Mouse (Mus musculus): ENCODE results near the gene Slc25a21. TPM values are rescaled to one million over a fixed set of nuclear protein-coding genes. Genes with fewer than 3 reads are reported as not detected.

The Slc25a21 gene
- polyA plus RNA-seq, 1 experiment from 2014 or later: 0.59 TPM

DNA sequence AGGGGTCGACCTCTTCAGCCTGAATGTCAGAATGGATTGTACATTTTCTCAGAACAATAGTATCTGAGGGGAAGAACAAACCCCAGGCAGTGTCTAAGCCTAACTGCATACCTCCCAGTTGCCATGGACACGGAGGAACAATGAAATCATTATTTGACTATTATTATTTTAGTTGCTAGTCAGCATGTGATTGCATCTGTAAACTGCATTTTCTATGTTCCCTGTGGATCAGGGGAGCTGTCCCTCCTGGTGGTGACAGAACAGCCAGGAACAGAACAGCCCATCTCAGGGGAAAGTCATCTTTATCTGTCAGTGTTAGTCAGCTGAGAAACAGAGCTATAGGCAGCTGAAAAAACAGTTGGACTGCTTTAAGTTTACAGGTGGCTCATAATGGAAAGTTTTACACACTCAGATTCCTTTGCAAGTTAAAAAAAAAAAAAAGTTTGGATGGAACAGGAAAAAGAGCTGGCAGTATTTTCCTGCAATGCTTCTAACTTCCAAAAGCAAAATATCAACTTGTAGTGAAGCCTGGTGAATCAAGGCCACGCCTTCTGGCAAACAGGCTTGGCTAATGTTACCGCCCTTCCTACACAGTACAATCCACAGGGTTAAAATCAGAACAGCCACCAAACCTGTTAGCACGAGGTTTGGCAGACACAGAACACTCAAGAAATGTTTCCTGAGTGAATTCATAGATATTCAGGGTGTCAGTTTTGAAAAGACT, 17.6 kb downstream of the Slc25a21 start:
- no peaks in the 10 kb centered on the region for H3K9me3 ChIP-seq
- no peak overlapping the region for H3K27ac ChIP-seq (replicated peaks)
- peak; percentile 38 for ATAC-seq (ENCODE audit: low FRiP score, low read depth)
- WGBS: 31% methylated on average over 5 of the region's 5 CpGs
- no peak overlapping the region for H3K4me2 ChIP-seq (replicated peaks)
- H3K4me1 ChIP-seq: peaks cover 10% of the 10 kb centered on the region
- H3K27me3 ChIP-seq: no peaks in the 10 kb centered on the region
- no peak overlapping the region for H3K4me3 ChIP-seq
- no peak overlapping the region for H3K9ac ChIP-seq (replicated peaks)
- H3K36me3 ChIP-seq: no peaks in the 10 kb centered on the region

DNA sequence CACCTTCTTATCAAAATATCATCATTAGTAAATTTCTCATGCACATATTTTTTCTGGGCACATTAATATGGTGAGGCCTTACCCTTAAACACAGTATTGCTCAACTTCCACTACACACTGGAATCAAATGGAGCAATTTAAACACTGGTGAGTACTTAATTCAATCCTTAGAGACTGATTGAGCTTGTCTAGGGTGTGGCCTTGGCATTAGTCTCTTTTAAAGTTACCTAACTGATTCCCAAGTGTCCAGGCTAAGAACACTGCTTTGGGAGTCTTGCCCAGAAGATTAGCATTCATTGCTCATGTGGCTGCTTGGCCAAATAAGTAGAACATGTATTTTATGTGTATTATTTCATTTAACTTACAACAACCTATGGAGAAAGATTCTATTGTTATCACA, 18.5 kb downstream of the Slc25a21 start:
- no peak for ATAC-seq (ENCODE audit: low FRiP score, low read depth)
- Histone ChIP-seq H3K9ac (replicated peaks) (no peak overlapping the region), H3K27me3 (no peaks in the 10 kb centered on the region), H3K36me3 (no peaks in the 10 kb centered on the region), H3K4me1 (peaks cover 10% of the 10 kb centered on the region), H3K4me3 (no peak overlapping the region), H3K4me2 (replicated peaks) (no peak overlapping the region), H3K27ac (replicated peaks) (no peak overlapping the region), H3K9me3 (no peaks in the 10 kb centered on the region)

DNA sequence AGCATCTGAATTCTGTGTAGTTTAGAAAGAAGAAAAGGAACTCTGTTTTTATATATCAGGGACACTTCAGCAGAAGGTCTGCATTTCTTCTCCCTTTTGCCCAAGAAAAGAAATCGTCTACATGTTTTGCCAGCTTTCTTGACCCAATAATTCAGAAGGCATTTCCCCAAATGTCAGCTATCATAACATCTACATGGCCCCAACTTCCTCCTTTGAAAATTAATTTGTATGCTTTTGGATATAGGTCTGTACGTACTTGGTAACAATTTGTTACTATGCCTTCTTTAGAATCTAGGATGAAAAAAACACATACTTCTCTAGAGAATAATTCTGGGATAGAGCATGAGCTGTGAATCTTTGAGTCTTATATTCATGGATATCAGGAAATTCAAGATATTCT, 34.0 kb downstream of the Slc25a21 start:
- H3K27ac ChIP-seq (replicated peaks): no peak overlapping the region
- no peaks in the 10 kb centered on the region for H3K4me1 ChIP-seq
- WGBS: 80% methylated on average over 2 of the region's 2 CpGs
- H3K9ac ChIP-seq (replicated peaks): no peak overlapping the region
- H3K9me3 ChIP-seq: no peaks in the 10 kb centered on the region
- no peaks in the 10 kb centered on the region for H3K27me3 ChIP-seq
- no peak for ATAC-seq (ENCODE audit: low FRiP score, low read depth)
- no peaks in the 10 kb centered on the region for H3K36me3 ChIP-seq
- no peak overlapping the region for H3K4me3 ChIP-seq
- H3K4me2 ChIP-seq (replicated peaks): no peak overlapping the region

DNA sequence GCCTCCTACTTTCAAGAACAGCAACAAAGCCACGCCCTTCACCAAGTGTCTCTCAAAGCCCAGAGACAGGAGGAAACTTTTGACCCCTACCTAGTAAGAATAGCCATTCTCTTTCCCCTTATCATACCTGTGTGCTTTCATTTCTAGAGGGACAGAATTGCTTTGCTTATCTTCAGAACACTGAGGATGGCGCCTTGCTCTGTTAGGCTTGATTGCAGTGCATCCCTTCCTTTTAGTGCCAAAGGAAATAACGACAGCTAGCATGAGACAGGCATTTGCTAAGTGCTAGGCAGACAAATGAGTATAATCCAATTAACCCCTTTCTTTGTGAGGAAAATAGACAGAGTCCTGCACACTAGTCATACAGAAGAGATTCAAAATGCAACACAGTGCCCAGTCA, 34.4 kb downstream of the Slc25a21 start:
- Histone ChIP-seq H3K4me2 (replicated peaks) (no peak overlapping the region), H3K27me3 (no peaks in the 10 kb centered on the region), H3K4me3 (no peak overlapping the region), H3K9me3 (no peaks in the 10 kb centered on the region), H3K9ac (replicated peaks) (no peak overlapping the region), H3K27ac (replicated peaks) (no peak overlapping the region), H3K36me3 (no peaks in the 10 kb centered on the region), H3K4me1 (no peaks in the 10 kb centered on the region)
- WGBS: 60% methylated on average over 3 of the region's 3 CpGs
- no peak for ATAC-seq (ENCODE audit: low FRiP score, low read depth)

DNA sequence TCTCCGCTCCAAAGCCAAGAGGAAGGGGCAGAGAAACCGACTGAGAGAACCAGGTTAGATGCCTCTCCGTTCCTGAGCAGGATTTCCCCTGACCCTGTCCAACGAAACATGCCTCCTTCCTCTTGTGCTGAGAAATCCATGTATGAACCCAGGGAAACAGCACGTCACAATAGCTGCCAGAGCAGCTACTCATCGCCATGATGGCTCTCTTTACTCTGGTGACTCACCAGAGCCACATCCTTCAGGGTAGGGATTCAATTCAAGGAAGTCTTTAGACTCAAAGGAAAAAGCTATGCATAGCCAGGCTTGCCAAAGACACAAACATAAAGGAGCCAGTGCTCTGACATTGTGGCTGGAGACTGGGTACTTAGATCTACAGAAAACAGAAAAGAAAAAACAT, 37.4 kb downstream of the Slc25a21 start:
- no peaks in the 10 kb centered on the region for H3K36me3 ChIP-seq
- no peaks in the 10 kb centered on the region for H3K4me1 ChIP-seq
- no peak overlapping the region for H3K27ac ChIP-seq (replicated peaks)
- ATAC-seq (ENCODE audit: low FRiP score, low read depth): no peak
- no peak overlapping the region for H3K9ac ChIP-seq (replicated peaks)
- no peaks in the 10 kb centered on the region for H3K27me3 ChIP-seq
- H3K4me2 ChIP-seq (replicated peaks): no peak overlapping the region
- WGBS: 89% methylated on average over 6 of the region's 6 CpGs
- H3K9me3 ChIP-seq: no peaks in the 10 kb centered on the region
- H3K4me3 ChIP-seq: no peak overlapping the region

DNA sequence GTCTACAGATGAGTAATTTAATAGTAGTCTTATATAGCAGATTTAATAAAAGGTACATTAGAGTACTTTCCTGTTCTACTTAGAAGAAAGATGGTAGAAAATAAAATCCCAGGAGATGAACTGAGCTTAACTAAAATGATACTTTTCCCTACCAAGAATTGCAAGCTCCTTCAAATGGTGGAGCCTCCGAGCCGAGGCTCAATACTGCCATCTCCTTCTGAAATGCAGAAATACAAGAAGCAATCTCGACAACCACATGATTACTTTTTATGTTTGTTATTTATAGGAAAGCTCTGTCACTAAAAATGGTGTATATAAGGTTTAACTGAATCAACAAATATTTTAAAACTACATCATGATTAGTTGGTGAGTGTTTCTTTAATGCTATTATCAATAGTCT, 39.0 kb downstream of the Slc25a21 start:
- H3K4me1 ChIP-seq: no peaks in the 10 kb centered on the region
- H3K27me3 ChIP-seq: no peaks in the 10 kb centered on the region
- H3K9me3 ChIP-seq: 0 out of 2 replicates have a peak, but pooled peaks cover 4% of the 10 kb centered on the region
- 73% methylated on average over 3 of the region's 3 CpGs for WGBS
- no peak overlapping the region for H3K9ac ChIP-seq (replicated peaks)
- H3K27ac ChIP-seq (replicated peaks): no peak overlapping the region
- H3K36me3 ChIP-seq: no peaks in the 10 kb centered on the region
- H3K4me2 ChIP-seq (replicated peaks): no peak overlapping the region
- H3K4me3 ChIP-seq: no peak overlapping the region
- ATAC-seq (ENCODE audit: low FRiP score, low read depth): no peak

DNA sequence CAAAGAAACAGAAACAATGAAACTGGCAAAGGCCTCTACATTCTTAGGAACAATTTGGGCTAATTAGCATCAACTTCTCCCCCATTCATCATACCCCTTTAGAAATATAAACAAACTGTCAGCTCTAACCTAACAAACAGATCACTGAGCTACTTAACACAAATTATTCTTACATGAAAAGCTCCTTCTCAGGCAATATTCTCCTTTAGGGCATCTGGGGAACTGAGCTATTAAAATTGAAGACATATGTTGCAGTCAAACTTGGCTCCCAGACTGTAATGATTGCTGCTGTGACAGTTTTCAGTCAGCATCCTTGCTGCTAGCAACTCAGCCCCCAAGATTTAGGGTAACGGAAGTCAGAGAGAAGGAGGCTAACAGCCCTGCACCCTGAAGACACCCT, 58.3 kb downstream of the Slc25a21 start:
- Histone ChIP-seq H3K9me3 (no peaks in the 10 kb centered on the region), H3K4me2 (replicated peaks) (no peak overlapping the region), H3K4me1 (no peaks in the 10 kb centered on the region), H3K4me3 (no peak overlapping the region), H3K27ac (replicated peaks) (no peak overlapping the region), H3K27me3 (no peaks in the 10 kb centered on the region), H3K36me3 (no peaks in the 10 kb centered on the region), H3K9ac (replicated peaks) (no peak overlapping the region)
- WGBS: 70% methylated on average over 1 of the region's 1 CpGs
- no peak for ATAC-seq (ENCODE audit: low FRiP score, low read depth)

DNA sequence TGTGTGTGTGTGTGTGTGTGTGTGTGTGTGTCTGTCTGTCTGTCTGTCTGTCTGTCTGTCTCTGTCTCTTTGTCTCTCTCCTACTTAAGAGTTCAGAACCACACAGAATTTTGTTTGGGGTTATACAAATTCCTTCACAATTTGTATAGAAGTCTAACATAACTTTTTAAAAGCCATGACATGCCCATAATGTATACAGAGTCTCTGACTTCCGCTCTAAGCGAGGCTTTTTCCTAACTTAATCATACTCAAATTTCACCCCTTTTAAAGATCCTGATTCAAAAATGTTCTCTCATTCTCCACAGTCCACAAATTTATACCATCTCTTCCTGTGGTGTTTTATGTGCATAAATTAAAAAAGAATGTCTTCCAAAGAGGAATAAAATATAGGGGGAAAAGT, 59.5 kb downstream of the Slc25a21 start:
- no peak overlapping the region for H3K27ac ChIP-seq (replicated peaks)
- H3K9ac ChIP-seq (replicated peaks): no peak overlapping the region
- no peak overlapping the region for H3K4me2 ChIP-seq (replicated peaks)
- no peaks in the 10 kb centered on the region for H3K27me3 ChIP-seq
- no peak overlapping the region for H3K4me3 ChIP-seq
- no peaks in the 10 kb centered on the region for H3K4me1 ChIP-seq
- no peak for ATAC-seq (ENCODE audit: low FRiP score, low read depth)
- WGBS: 83% methylated on average over 2 of the region's 2 CpGs
- H3K36me3 ChIP-seq: no peaks in the 10 kb centered on the region
- no peaks in the 10 kb centered on the region for H3K9me3 ChIP-seq

DNA sequence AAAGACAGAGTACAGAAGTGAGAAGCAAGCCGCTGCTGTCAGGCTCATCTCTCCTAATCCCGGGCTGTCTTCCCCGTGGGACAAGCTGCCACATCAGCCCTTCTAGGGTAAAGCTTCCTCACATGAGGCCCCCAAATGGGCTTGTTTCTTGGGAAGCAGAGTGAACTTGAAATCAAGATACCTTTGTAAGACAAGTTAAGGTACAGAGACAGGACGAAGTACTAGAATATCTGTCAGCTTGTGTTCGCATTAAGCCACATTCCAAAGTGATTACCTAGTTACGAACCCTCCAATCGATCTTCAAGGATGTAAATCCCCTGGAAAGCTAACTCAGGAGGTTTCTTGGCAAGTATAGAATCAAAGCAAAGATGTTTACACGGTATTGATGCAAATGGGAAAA, 78.7 kb downstream of the Slc25a21 start:
- 14% methylated on average over 8 of the region's 8 CpGs for WGBS
- Histone ChIP-seq H3K27me3 (no peaks in the 10 kb centered on the region), H3K4me3 (no peak overlapping the region), H3K27ac (replicated peaks) (no peak overlapping the region), H3K9me3 (no peaks in the 10 kb centered on the region), H3K4me1 (peaks cover 4% of the 10 kb centered on the region; the same call in 1 of the 2 replicates), H3K36me3 (no peaks in the 10 kb centered on the region), H3K4me2 (replicated peaks) (peak overlapping the region; percentile 5; the same call in 1 of the 2 replicates), H3K9ac (replicated peaks) (no peak overlapping the region)
- ATAC-seq (ENCODE audit: low FRiP score, low read depth): no peak

DNA sequence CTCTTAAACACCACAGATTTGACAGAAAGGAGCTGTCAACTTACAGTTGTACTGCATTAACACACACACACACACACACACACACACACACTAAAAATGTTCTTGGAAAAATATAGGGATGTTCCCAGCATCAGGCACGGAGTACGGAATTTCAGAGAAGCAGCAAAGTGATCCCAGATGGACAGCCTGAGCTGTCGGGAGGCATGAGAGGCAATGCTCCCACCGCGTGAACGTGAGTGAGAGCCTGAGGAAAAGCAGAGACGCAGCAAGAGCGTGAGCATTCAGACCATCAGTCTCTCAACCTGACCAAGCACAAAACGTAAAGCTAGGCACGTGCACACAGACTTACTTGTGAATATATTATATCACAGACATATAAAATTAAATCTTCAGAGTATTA, 81.8 kb downstream of the Slc25a21 start:
- H3K4me2 ChIP-seq (replicated peaks): no peak overlapping the region
- 81% methylated on average over 10 of the region's 10 CpGs for WGBS
- H3K4me3 ChIP-seq: no peak overlapping the region
- H3K4me1 ChIP-seq: peaks cover 4% of the 10 kb centered on the region; the same call in 1 of the 2 replicates
- H3K9me3 ChIP-seq: no peaks in the 10 kb centered on the region
- no peak overlapping the region for H3K27ac ChIP-seq (replicated peaks)
- H3K9ac ChIP-seq (replicated peaks): no peak overlapping the region
- H3K27me3 ChIP-seq: no peaks in the 10 kb centered on the region
- no peak for ATAC-seq (ENCODE audit: low FRiP score, low read depth)
- no peaks in the 10 kb centered on the region for H3K36me3 ChIP-seq

DNA sequence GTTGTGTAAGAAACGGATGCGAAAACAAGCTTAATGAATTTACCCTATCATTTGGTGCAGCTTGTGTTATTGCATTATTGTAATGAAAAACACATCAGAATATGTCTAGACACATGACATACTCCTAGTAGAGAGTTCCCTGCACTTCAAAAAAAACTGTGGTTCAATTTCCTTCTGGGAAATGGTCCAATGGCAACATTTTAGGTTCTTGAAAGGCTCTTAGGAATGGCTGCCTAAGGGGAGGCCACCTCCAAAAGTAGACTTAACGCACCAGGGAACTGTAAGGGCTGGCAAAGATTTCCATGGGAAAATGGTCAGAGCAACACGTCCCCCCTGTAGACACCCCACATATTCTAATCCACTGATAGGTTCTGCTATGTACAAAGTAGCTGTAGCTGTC, 87.9 kb downstream of the Slc25a21 start:
- no peak overlapping the region for H3K4me2 ChIP-seq (replicated peaks)
- H3K4me1 ChIP-seq: no peaks in the 10 kb centered on the region
- no peaks in the 10 kb centered on the region for H3K36me3 ChIP-seq
- no peak overlapping the region for H3K27ac ChIP-seq (replicated peaks)
- 88% methylated on average over 4 of the region's 4 CpGs for WGBS
- no peak overlapping the region for H3K9ac ChIP-seq (replicated peaks)
- ATAC-seq (ENCODE audit: low FRiP score, low read depth): no peak
- H3K27me3 ChIP-seq: no peaks in the 10 kb centered on the region
- H3K4me3 ChIP-seq: no peak overlapping the region
- H3K9me3 ChIP-seq: no peaks in the 10 kb centered on the region

DNA sequence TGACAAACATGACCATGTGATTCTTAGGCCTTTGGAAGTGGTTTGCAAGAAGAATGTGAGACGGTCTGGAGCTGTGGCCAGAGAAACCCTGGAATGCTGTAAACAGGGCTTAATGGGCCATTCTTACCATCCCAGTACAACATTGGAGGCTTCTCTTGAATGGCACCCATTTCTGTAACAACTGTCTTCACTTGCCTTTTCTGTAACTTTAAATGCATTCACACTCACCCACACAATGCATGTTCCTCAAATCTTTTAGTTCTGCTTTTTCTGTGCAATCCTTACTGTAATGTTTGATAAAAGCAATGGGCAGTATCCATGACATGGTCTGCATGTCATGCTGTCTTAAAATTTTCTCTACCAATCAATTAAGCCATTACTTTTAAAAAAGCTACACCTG, 95.0 kb downstream of the Slc25a21 start:
- no peaks in the 10 kb centered on the region for H3K27me3 ChIP-seq
- H3K36me3 ChIP-seq: no peaks in the 10 kb centered on the region
- ATAC-seq (ENCODE audit: low FRiP score, low read depth): no peak
- no peak overlapping the region for H3K9ac ChIP-seq (replicated peaks)
- H3K4me1 ChIP-seq: no peaks in the 10 kb centered on the region
- no peak overlapping the region for H3K27ac ChIP-seq (replicated peaks)
- no peak overlapping the region for H3K4me3 ChIP-seq
- WGBS: 90% methylated on average over 1 of the region's 1 CpGs
- H3K4me2 ChIP-seq (replicated peaks): no peak overlapping the region
- H3K9me3 ChIP-seq: no peaks in the 10 kb centered on the region

DNA sequence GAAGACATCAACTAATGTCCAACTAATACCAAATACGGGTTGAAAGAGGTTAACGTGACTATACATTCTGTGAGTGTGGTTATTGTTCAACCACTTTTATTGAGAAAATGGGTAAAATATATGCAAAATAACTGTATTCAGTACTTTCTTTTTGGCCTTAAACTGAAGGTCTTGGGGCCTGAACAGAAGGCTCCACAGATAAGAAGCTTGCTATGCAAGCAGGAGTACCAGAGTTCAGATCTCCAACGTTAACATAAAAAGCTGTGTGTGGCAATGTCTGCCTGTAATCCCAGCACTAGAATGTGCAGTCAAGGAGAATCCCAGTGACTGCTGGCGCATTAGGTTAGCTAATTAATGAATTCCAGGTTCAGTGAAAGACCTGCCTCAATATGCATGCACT, 96.7 kb downstream of the Slc25a21 start:
- no peak overlapping the region for H3K27ac ChIP-seq (replicated peaks)
- WGBS: 83% methylated on average over 4 of the region's 4 CpGs
- no peaks in the 10 kb centered on the region for H3K27me3 ChIP-seq
- H3K4me1 ChIP-seq: no peaks in the 10 kb centered on the region
- H3K4me2 ChIP-seq (replicated peaks): no peak overlapping the region
- no peak overlapping the region for H3K9ac ChIP-seq (replicated peaks)
- H3K4me3 ChIP-seq: no peak overlapping the region
- no peaks in the 10 kb centered on the region for H3K36me3 ChIP-seq
- no peaks in the 10 kb centered on the region for H3K9me3 ChIP-seq
- ATAC-seq (ENCODE audit: low FRiP score, low read depth): no peak

All from midbrain, embryonic 12.5 days (tissue).